Mouse (Mus musculus): ENCODE data around the gene Akap13.

Gene Akap13

DNA sequence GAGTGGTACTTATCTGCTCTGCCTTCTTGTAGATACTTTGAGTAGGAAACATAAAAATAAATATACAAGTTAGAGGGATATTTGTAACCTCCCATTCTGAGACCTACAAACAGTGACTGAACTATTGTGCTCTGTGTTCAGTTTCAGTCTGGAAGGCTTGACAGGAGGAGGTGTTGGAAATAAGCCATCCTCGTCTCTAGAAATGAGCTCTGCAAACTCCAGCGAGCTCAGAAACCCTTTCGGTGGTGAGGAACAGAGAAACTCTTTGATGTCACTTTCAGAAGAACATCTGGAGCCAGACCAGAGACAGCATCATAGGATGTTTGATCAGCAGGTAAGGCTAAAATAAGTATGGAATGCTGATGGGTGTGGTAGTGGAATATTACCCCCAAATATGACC lies 229.6 kb downstream of the Akap13 start:
- DNase-seq: no peak

GRCm38 (mm10) chr7:75686046-75686826 lies 230.9 kb downstream of the Akap13 start:
- peak; percentile 31 for DNase-seq

DNA sequence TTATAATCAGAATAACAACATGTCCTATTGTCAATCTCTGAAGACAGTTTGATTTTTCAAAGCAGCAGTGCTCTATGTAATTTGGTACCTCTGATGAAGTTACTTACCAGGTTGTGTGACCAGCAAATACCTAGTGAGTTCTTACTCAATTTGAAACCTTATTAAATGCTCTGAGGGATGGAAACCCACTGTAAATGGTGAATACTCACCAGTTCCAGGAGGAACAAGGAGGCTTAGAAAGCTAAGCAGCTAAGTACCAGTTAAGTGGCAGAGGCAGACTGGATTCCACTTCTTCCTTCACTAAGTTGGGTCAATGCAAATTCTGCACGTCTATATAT lies 231.5 kb downstream of the Akap13 start:
- no peak for DNase-seq

DNA sequence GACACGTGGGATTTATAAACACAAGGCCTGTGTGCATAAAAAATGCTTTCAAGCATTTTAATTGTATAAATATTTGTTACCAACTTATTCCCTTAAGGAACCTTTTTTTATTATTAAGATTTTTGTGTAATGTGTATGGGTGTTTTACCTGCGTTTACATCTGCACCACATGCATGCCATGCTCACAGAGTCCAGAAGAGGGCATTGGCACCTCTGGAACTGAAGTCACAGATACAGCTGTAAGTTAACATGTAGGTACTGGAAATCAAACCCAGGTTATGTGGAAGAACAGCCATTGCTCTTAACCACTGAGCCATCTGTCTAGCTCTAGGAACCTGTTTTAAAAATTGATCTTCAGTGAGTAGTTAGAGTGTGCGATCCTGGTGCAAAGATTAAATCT lies 232.8 kb downstream of the Akap13 start:
- DNase-seq: peak; percentile 44

DNA sequence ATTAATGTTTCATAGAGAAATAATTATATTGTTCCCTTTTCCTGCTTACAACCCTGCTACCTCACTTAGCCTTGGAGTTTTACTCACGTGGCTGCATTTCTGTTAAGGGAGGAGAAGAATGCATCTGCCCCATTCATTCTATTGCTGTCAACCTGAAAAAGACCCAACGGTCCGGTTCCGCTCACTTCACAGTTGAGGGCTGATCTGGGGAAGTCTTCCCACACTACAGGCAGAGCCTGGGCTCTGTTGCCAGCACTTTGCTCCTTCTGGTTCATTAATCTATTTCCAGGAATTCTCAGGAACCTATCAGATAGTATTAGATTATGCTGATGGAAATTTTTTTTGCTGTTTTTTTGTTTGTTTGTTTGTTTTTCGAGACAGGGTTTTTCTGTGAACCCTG lies 239.4 kb downstream of the Akap13 start:
- no peak for DNase-seq

GRCm38 (mm10) chr7:75699836-75700235 lies 244.5 kb downstream of the Akap13 start:
- no peak for DNase-seq

DNA sequence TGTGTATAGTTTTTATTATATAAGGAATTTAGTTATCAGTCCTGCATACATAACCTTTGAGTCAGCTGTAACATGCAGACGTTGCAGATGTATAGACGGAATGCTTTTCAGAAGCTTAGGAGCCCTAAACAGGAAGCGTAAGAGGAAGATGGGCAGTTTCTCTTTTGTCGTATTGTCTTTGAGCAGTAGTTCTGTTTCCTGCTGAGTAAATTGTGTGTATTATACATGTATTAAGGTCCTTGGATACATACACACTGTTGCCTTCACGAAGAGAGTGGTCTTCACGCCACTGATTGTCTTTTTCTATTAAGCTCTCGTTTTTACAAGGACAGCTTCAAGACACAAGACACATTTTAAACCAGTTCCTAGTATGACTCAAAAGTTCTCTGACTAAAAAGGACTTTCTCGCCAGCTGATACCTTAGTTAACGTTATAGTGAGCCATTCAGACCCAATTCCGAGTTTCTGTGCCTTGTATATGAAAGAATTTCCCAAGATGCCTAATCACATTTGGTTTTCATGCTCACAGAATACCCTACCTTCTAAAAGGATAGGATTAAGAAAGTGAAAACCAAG lies 245.5 kb downstream of the Akap13 start:
- no peak for DNase-seq

DNA sequence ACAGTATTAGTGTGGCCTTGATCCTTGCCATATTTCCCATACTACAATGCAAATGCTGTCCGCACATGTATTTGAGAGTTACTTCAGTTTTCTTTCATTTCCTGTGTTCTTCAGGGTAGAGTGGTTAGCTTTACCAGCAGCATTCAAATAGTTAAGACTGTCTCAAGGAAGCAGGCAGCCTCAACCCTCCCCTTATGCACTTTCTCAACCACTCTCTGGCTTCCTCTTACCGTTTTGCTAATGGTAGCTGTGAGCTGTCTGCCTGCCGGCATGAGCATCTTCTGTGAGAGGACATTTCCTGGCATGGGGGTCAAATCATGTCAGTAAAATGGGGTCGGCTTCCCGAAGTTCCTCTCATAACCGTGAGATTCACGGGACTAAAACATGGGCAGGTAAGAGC lies 246.4 kb downstream of the Akap13 start:
- DNase-seq: peak; percentile 66

DNA sequence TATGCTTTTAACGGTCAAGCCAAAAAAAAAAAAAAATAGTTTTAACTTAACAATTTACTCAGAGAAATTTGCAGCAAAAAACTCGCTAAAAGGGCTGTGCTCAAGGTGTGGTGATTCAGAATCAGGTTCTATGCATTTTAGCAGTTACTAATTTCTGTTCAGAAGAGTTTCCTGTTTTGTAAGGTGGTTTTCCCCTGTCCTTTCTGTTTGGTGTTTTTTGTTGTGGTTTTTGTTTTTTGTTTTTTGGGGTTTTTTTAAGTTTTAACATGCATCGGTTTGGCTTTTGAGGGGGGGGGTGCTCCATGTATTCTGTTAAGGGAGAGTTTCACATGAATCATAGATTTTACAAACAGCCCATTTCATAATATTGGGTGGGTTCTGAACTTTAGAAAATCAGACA lies 247.0 kb downstream of the Akap13 start:
- DNase-seq: peak; percentile 19

- DNase-seq: peak; percentile 17
Measured at GRCm38 (mm10) chr7:75702966-75703645, 247.8 kb downstream of the Akap13 start.

GRCm38 (mm10) chr7:75704862-75705261 lies 249.5 kb downstream of the Akap13 start:
- no peak for DNase-seq

- DNase-seq: no peak
Measured at GRCm38 (mm10) chr7:75709936-75710335, 254.6 kb downstream of the Akap13 start.

DNA sequence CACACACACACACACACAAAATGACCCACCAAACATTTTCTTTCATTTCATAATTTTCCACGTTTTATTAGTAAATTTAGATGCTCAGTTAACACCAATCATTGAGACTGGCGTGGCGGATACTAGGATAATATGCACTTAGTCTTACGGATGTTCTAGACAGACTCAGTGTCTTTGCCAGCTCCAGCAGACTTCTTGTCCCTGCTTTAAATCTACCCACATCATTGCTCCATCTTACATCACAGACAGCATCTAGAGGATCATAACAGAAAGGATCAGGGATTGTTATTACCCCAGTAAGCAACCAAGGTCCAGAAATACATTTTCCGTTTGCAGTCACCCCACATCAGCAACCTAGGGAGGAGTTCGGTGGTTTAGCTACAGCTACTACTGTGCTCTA lies 255.6 kb downstream of the Akap13 start:
- DNase-seq: no peak

DNA sequence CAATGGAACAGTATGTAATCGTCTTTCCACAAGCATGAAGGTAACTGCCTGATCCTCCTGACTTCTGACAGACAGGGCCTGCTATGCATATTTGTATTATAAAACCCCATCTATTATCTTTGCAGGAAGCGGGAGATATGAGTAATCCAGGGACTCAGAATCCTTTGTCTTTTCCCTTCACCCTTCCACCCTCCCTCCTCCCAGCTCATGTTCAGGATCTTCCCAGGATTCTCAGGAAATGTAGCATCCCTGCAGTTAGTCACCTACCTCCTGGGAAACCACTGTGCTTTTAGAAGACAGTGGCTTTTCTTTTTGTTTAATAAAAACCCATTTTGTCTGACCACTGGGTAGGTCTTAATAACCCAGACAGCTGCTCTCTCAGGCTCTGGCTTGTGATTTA lies 256.1 kb downstream of the Akap13 start:
- no peak for DNase-seq

DNA sequence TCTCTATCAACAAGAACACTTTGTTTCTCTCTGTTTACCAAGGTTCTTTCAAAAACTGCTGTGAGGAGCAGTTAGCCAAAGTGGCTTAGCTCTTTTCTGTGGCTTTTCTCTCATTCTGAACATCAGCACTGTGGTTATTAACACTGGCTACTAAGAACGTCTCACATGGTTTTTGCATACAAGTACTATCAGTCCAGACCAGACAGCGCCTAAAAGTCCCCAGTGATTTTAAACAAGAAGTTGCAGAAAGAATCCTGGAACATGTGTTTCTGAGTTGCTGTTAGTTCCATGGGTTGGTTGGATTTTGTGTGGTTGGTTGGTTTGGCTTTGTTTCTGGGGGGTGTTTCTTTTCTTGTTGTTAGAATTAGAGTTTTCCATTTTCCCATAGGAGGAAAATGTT lies 257.5 kb downstream of the Akap13 start:
- no peak for DNase-seq

GRCm38 (mm10) chr7:75713959-75714358 lies 258.6 kb downstream of the Akap13 start:
- no peak for DNase-seq

DNA sequence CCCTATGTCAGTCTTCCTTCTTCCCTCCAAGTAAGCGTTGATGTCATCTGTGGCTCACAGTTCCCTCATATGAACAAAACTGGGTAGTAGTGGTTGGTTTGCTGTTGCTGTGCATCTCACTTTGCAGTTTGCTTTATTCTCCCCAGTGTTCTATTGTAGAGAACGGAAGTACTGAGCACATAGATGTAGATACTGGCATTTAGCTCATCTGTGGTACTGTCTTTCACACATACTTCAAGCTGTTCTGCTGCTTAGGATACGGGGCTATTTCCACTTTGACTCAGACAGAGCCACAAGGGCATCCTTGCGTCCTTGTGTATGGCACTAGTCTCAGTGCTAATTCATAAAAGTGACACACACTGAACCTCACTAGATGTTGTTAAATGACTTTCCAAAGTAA lies 259.7 kb downstream of the Akap13 start:
- DNase-seq: no peak

- no peak for DNase-seq
Measured at GRCm38 (mm10) chr7:75715939-75716338, 260.6 kb downstream of the Akap13 start.

- DNase-seq: no peak
Measured at GRCm38 (mm10) chr7:75717349-75717748, 262.0 kb downstream of the Akap13 start.

GRCm38 (mm10) chr7:75721302-75721701 lies 266.0 kb downstream of the Akap13 start:
- DNase-seq: no peak

GRCm38 (mm10) chr7:75724012-75724411 lies 268.7 kb downstream of the Akap13 start:
- DNase-seq: no peak

DNA sequence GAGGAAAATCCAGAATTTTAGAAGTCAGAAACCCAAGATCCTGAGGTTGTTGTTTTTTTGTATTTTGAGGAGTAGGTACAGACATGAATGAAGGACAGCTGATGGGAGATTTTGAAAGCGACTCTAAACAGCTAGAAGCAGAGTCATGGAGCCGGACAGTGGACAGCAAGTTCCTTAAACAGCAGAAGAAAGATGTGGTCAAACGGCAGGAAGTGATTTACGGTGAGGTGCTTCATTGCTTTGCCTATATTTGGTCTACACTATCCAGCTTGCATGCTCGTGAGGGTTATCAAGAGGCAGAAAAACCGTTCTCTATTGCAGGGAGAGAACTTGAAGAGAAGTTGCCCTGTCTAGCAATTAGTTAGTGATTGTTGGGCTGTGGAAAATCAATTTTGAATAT lies 270.6 kb downstream of the Akap13 start:
- no peak for DNase-seq

- DNase-seq: no peak
Measured at GRCm38 (mm10) chr7:75726867-75727266, 271.5 kb downstream of the Akap13 start.

- DNase-seq: no peak
Measured at GRCm38 (mm10) chr7:75729652-75730051, 274.3 kb downstream of the Akap13 start.
